Mouse (Mus musculus) MEL (cell line): ENCODE results near the gene Snx29. TPM values are rescaled to one million over a fixed set of nuclear protein-coding genes. Genes with fewer than 3 reads are reported as not detected.

Source experiments
- DNase-seq: peaks from one replicate; pipeline ENCODE4 v3.0.0; 2011; ENCODE audit warnings: low read depth, low spot score
- H3K27ac ChIP-seq: 2 replicates; pipeline ENCODE4 v1.5.1; 2012; ENCODE audit warnings: low read depth, mild to moderate bottlenecking, control low read depth, low read length, moderate library complexity; ENCODE audit not compliant: control insufficient read depth
- H3K27me3 ChIP-seq, 2 experiments: fragments of 150-350 bp in 1 of 2; sonication (generic) in 1 of 2; 2 replicates each; pipeline ENCODE4 v1.6.1; 2012; ENCODE audit warnings: low read length in 2 of 2, mild to moderate bottlenecking in 2 of 2, improper control_type of control experiment in 1 of 2, moderate library complexity in 1 of 2; ENCODE audit not compliant: insufficient read depth in 2 of 2, control insufficient read depth in 1 of 2
- H3K36me3 ChIP-seq, 2 experiments: 2 replicates each; pipeline ENCODE4 v1.6.1; 2012 to 2014; ENCODE audit warnings: low read length in 2 of 2, improper control_type of control experiment in 1 of 2, inconsistent platforms in 1 of 2, mild to moderate bottlenecking in 1 of 2; ENCODE audit not compliant: insufficient read depth in 2 of 2, control insufficient read depth in 1 of 2
- H3K4me1 ChIP-seq, 2 experiments: fragments of 150-350 bp in 1 of 2; sonication (generic) in 1 of 2; 2 replicates each; pipeline ENCODE4 v1.6.1; 2012; ENCODE audit warnings: low read length in 2 of 2, improper control_type of control experiment in 1 of 2, mild to moderate bottlenecking in 1 of 2; ENCODE audit not compliant: insufficient read depth in 2 of 2, control insufficient read depth in 1 of 2
- H3K4me3 ChIP-seq, 2 experiments: fragments of 150-350 bp in 1 of 2; sonication (generic) in 1 of 2; 2 replicates each; pipeline ENCODE4 v1.5.1; 2012; ENCODE audit warnings: low read depth in 2 of 2, low read length in 2 of 2, mild to moderate bottlenecking in 2 of 2, moderate library complexity in 2 of 2, control low read depth in 1 of 2, improper control_type of control experiment in 1 of 2; ENCODE audit not compliant: control insufficient read depth in 1 of 2, insufficient read depth in 1 of 2
- H3K79me2 ChIP-seq: 2 replicates; pipeline ENCODE4 v1.6.1; 2012; ENCODE audit warnings: mild to moderate bottlenecking, low read length, moderate library complexity; ENCODE audit not compliant: control insufficient read depth, poor library complexity, insufficient read depth
- H3K9ac ChIP-seq: 2 replicates; pipeline ENCODE4 v1.6.1; 2012; ENCODE audit warnings: low read depth, mild to moderate bottlenecking, control low read depth, low read length, moderate library complexity; ENCODE audit not compliant: control insufficient read depth, poor library complexity, severe bottlenecking
- H3K9me3 ChIP-seq: fragments of 150-350 bp; sonication (generic); replicated peaks from 2 replicates; pipeline ENCODE4 v1.6.1; 2012; ENCODE audit warnings: mild to moderate bottlenecking, low read length, improper control_type of control experiment, moderate library complexity; ENCODE audit not compliant: insufficient read depth
- E2F4 ChIP-seq: IDR thresholded peaks from 2 replicates; pipeline ENCODE4 v1.6.1; 2011; ENCODE audit warnings: low read depth, low read length, improper control_type of control experiment, borderline replicate concordance
- ELF1 ChIP-seq: IDR thresholded peaks from 2 replicates; pipeline ENCODE4 v1.6.1; 2014; ENCODE audit warnings: low read depth, mild to moderate bottlenecking, inconsistent platforms, low read length, improper control_type of control experiment, moderate library complexity
- GABPA ChIP-seq: IDR thresholded peaks from 2 replicates; pipeline ENCODE4 v1.6.1; 2012; ENCODE audit warnings: low read depth, mild to moderate bottlenecking, inconsistent platforms, low read length, improper control_type of control experiment, moderate library complexity
- HCFC1 ChIP-seq: IDR thresholded peaks from 2 replicates; pipeline ENCODE4 v1.6.1; 2012; ENCODE audit warnings: low read depth, mild to moderate bottlenecking, inconsistent platforms, low read length, improper control_type of control experiment, moderate library complexity
- MAX ChIP-seq: IDR thresholded peaks from 2 replicates; pipeline ENCODE4 v1.6.1; 2011; ENCODE audit warnings: low read length, improper control_type of control experiment
- MXI1 ChIP-seq: IDR thresholded peaks from 2 replicates; pipeline ENCODE4 v1.6.1; 2011; ENCODE audit warnings: mild to moderate bottlenecking, low read depth, low read length, improper control_type of control experiment
- MYB ChIP-seq: IDR thresholded peaks from 2 replicates; pipeline ENCODE4 v1.6.1; 2011; ENCODE audit warnings: mild to moderate bottlenecking, low read depth, low read length, improper control_type of control experiment
- POLR2AphosphoS2 ChIP-seq: IDR thresholded peaks from 2 replicates; pipeline ENCODE4 v1.6.1; 2011; ENCODE audit warnings: low read length, improper control_type of control experiment
- RAD21 ChIP-seq: IDR thresholded peaks from 2 replicates; pipeline ENCODE4 v1.6.1; 2011; ENCODE audit warnings: mild to moderate bottlenecking, low read depth, low read length, improper control_type of control experiment
- RCOR1 ChIP-seq: IDR thresholded peaks from 2 replicates; pipeline ENCODE4 v1.6.1; 2012; ENCODE audit warnings: low read depth, mild to moderate bottlenecking, inconsistent platforms, low read length, improper control_type of control experiment
- UBTF ChIP-seq: IDR thresholded peaks from 2 replicates; pipeline ENCODE4 v1.6.1; 2012; ENCODE audit warnings: low read depth, mild to moderate bottlenecking, inconsistent platforms, low read length, improper control_type of control experiment, moderate library complexity, borderline replicate concordance; ENCODE audit not compliant: insufficient read depth
- ZC3H11A ChIP-seq: IDR thresholded peaks from 2 replicates; pipeline ENCODE4 v1.6.1; 2012; ENCODE audit warnings: low read depth, mild to moderate bottlenecking, inconsistent platforms, low read length, improper control_type of control experiment
- polyA plus RNA-seq, 2 experiments: library from polyadenylated mRNA; stranded (reverse) in 1 of 2; unstranded in 1 of 2; fragments of >175 nt in 1 of 2; fragments of >200 nt in 1 of 2; gene quantifications; 2 replicates each; pipeline versions ENCODE4 v1.2.1 to v1.2.4; 2012; ENCODE audit warnings: low replicate concordance in 2 of 2, low read depth in 1 of 2; ENCODE audit not compliant: insufficient read length in 2 of 2, insufficient read depth in 1 of 2, missing spikeins in 1 of 2
- total RNA-seq: library from RNA; depleted of rRNA; stranded (reverse); fragments of 300-350 nt; gene quantifications from 2 replicates; pipeline ENCODE4 v1.2.3, GENCODE M21; 2012

Snx29 gene
- total and polyA plus RNA-seq, 3 experiments, result 0.72 to 0.73 TPM; not detected in 1

DNA sequence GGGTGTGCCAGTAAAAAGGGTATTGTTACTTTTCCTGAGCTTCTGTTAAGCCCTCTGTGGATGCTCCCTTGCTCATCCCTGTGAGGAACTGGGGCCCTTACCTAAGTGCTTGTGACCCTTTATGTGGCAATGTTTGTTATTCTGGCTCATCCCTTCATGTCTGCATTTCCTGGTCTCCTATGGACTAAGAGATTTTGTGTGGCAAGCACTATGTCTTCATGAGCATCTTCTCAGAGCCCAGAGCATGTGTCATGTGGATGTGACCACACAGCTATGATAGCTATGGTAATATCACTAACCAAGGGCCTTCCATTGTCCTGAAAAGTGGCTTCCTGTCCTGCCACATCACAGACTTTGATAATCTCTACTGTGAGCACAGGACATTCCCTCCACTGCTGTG, 315.1 kb downstream of the Snx29 start:
- Histone ChIP-seq H3K9ac (no peak overlapping the region), H3K4me1 (0 out of 4 replicates have a peak, but pooled peaks cover 0 to 2% of the 10 kb centered on the region in 2 experiments), H3K4me3 (no peak overlapping the region), H3K27me3 (no peaks in the 10 kb centered on the region), H3K36me3 (no peaks in the 10 kb centered on the region), H3K79me2 (no peaks in the 10 kb centered on the region), H3K27ac (no peak overlapping the region), H3K9me3 (no peaks in the 10 kb centered on the region)
- TF ChIP-seq RAD21, result no peak
- TF ChIP-seq E2F4, result no peak
- TF ChIP-seq MYB, result no peak
- TF ChIP-seq RCOR1, result no peak
- no peak for TF ChIP-seq ELF1
- no peak for DNase-seq

DNA sequence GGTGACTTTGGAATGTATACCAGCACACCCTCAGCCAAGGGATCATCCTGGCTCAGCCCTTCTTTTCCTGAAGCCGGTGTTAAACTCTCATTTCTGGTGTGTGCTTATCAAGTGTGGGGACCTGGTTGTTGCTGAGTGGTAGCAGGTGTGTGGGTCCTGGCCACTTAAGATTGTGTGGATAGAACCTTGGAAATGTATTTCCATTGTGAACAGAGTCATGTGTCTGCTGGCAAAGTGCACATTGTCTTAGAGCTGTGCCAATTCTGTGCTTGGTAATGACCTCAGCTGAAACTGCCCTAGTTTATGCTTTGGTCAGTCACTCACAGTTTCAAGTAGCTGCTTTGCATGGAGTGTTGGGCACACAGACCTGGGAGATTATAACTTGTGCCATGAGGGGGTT, 316.0 kb downstream of the Snx29 start:
- H3K27ac ChIP-seq, result no peak overlapping the region
- DNase-seq, result no peak
- no peaks in the 10 kb centered on the region for H3K4me1 ChIP-seq
- no peaks in the 10 kb centered on the region for H3K9me3 ChIP-seq
- no peaks in the 10 kb centered on the region for H3K36me3 ChIP-seq
- no peaks in the 10 kb centered on the region for H3K79me2 ChIP-seq
- no peak for TF ChIP-seq GABPA
- TF ChIP-seq ZC3H11A, result no peak
- no peak for TF ChIP-seq MXI1
- TF ChIP-seq MAX, result no peak
- H3K27me3 ChIP-seq, result no peaks in the 10 kb centered on the region
- no peak overlapping the region for H3K4me3 ChIP-seq
- no peak overlapping the region for H3K9ac ChIP-seq

DNA sequence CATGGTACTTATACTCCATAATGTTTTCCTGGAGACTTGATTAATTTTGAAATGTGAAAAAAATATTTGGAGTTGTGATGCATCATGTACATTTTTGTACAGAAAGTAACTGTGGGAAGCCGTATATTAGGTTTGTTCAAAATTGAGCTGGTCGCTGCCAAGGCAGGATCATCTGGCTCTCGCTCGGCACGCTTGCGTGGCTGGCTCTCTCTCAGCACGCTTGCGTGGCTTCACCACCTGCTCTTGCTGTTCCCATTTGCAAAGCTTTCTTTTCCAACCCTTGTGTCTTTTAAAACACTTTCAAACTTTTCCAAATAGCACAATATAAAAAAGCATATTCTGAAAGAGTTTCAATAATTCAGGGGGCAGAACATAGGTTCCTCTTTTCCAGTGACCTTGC, 317.2 kb downstream of the Snx29 start:
- no peak overlapping the region for H3K27ac ChIP-seq
- H3K4me3 ChIP-seq, result no peak overlapping the region
- no peaks in the 10 kb centered on the region for H3K36me3 ChIP-seq
- no peaks in the 10 kb centered on the region for H3K4me1 ChIP-seq
- H3K9me3 ChIP-seq, result no peaks in the 10 kb centered on the region
- H3K27me3 ChIP-seq, result peaks cover 0 to 1% of the 10 kb centered on the region in 2 experiments; a peak in 1 of 4 replicates
- no peak overlapping the region for H3K9ac ChIP-seq
- TF ChIP-seq POLR2AphosphoS2, result no peak
- no peak for TF ChIP-seq UBTF
- TF ChIP-seq HCFC1, result no peak
- DNase-seq, result no peak
- no peaks in the 10 kb centered on the region for H3K79me2 ChIP-seq
